Mouse (Mus musculus) v-Abl transformed pro-B cells (cell line): ENCODE data around the gene Rpl31.

Source experiments
- in situ Hi-C, 2 experiments: fragments of 400-800 bp; cut with MboI; formaldehyde crosslinking; loops; one replicate each; pipeline ENCODE4 v1.15.1; 2025; ENCODE audit not compliant: unreplicated experiment in 2 of 2

Rpl31 gene

GRCm38 (mm10) chr1:39362515-39362893 is 5.1 kb upstream of the Rpl31 start:
- in situ Hi-C loops: no loop called here

GRCm38 (mm10) chr1:39365562-39365961 is 2.1 kb upstream of the Rpl31 start:
- in situ Hi-C loops: no loop called here

GRCm38 (mm10) chr1:39367045-39367444 is 597 bp upstream of the Rpl31 start:
- in situ Hi-C loops: no loop called here

- in situ Hi-C loops: no loop called here
Measured at GRCm38 (mm10) chr1:39368267-39368841, 712 bp downstream of the Rpl31 start.

GRCm38 (mm10) chr1:39370431-39370830 is 2.8 kb downstream of the Rpl31 start:
- in situ Hi-C loops: no loop called here

- in situ Hi-C loops: no loop called here
Measured at GRCm38 (mm10) chr1:39372220-39372843, 4.7 kb downstream of the Rpl31 start.

GRCm38 (mm10) chr1:39373378-39373777 is 5.7 kb downstream of the Rpl31 start:
- in situ Hi-C loops: no loop called here

GRCm38 (mm10) chr1:39374231-39374809 is 6.7 kb downstream of the Rpl31 start:
- in situ Hi-C loops: no loop called here

GRCm38 (mm10) chr1:39376121-39376520 is 8.5 kb downstream of the Rpl31 start:
- in situ Hi-C loops: loop anchor here in 1 of 2 experiments (25.0 kb wide), 3 partner anchors 611 to 1161 kb away; no protein-coding TSS in a partner anchor

- in situ Hi-C loops: loop anchor here in 1 of 2 experiments (25.0 kb wide), 3 partner anchors 611 to 1161 kb away; no protein-coding TSS in a partner anchor
Measured at GRCm38 (mm10) chr1:39376726-39377240, 9.1 kb downstream of the Rpl31 start.

GRCm38 (mm10) chr1:39378540-39378939 is 10.9 kb downstream of the Rpl31 start:
- in situ Hi-C loops: loop anchor here in 1 of 2 experiments (25.0 kb wide), 3 partner anchors 609 to 1159 kb away; no protein-coding TSS in a partner anchor

GRCm38 (mm10) chr1:39379021-39379420 is 11.4 kb downstream of the Rpl31 start:
- in situ Hi-C loops: loop anchor here in 1 of 2 experiments (25.0 kb wide), 3 partner anchors 608 to 1158 kb away; no protein-coding TSS in a partner anchor

- in situ Hi-C loops: loop anchor here in 1 of 2 experiments (25.0 kb wide), 3 partner anchors 606 to 1156 kb away; no protein-coding TSS in a partner anchor
Measured at GRCm38 (mm10) chr1:39381017-39381416, 13.4 kb downstream of the Rpl31 start.

- in situ Hi-C loops: loop anchor here in 1 of 2 experiments (25.0 kb wide), 3 partner anchors 602 to 1152 kb away; no protein-coding TSS in a partner anchor
Measured at GRCm38 (mm10) chr1:39384914-39385313, 17.3 kb downstream of the Rpl31 start.

- in situ Hi-C loops: loop anchor here in 1 of 2 experiments (25.0 kb wide), 3 partner anchors 601 to 1151 kb away; no protein-coding TSS in a partner anchor
Measured at GRCm38 (mm10) chr1:39386456-39386855, 18.8 kb downstream of the Rpl31 start.

- in situ Hi-C loops: loop anchor here in 1 of 2 experiments (25.0 kb wide), 3 partner anchors 600 to 1150 kb away; no protein-coding TSS in a partner anchor
Measured at GRCm38 (mm10) chr1:39387497-39387896, 19.9 kb downstream of the Rpl31 start.

- in situ Hi-C loops: loop anchor here in 1 of 2 experiments (25.0 kb wide), 3 partner anchors 599 to 1149 kb away; no protein-coding TSS in a partner anchor
Measured at GRCm38 (mm10) chr1:39388163-39388562, 20.5 kb downstream of the Rpl31 start.

GRCm38 (mm10) chr1:39389338-39389737 is 21.7 kb downstream of the Rpl31 start:
- in situ Hi-C loops: loop anchor here in 1 of 2 experiments (25.0 kb wide), 3 partner anchors 598 to 1148 kb away; no protein-coding TSS in a partner anchor

GRCm38 (mm10) chr1:39391652-39392051 is 24.0 kb downstream of the Rpl31 start:
- in situ Hi-C loops: loop anchor here (5.0 to 25.0 kb wide), 5 partner anchors 111 to 1146 kb away; no protein-coding TSS in a partner anchor

- in situ Hi-C loops: loop anchor here (5.0 to 25.0 kb wide), 5 partner anchors 110 to 1145 kb away; no protein-coding TSS in a partner anchor
Measured at GRCm38 (mm10) chr1:39392189-39392588, 24.5 kb downstream of the Rpl31 start.
